Mouse (Mus musculus) liver, embryonic 11.5 days (tissue): ENCODE data around the gene Col4a4. TPM values are rescaled to one million over a fixed set of nuclear protein-coding genes. Genes with fewer than 3 reads are reported as not detected.

ENCODE experiments used
- ATAC-seq: fragments of 200-750 bp; cut with Nextera tagmentation; replicated peaks from 2 replicates; pipeline ENCODE4 v1.8.0; 2017; ENCODE audit warnings: moderate number of reproducible peaks, mild to moderate bottlenecking, moderate TSS enrichment, moderate library complexity; ENCODE audit not compliant: low FRiP score
- DNase-seq: peaks from one replicate; pipeline ENCODE4 v3.0.0-alpha.2; 2017; ENCODE audit warnings: low spot score
- H3K27ac ChIP-seq: fragments of 300-500 bp; sonication (generic); 2 replicates; pipeline ENCODE4 v1.5.1; 2014; ENCODE audit warnings: mild to moderate bottlenecking, low read depth, low read length, control low read depth
- H3K27me3 ChIP-seq: fragments of 300-500 bp; sonication (generic); replicated peaks from 2 replicates; pipeline ENCODE4 v1.6.1; 2014; ENCODE audit warnings: low read length, mixed read lengths; ENCODE audit not compliant: control insufficient read depth, insufficient read depth
- H3K36me3 ChIP-seq: fragments of 300-500 bp; sonication (generic); 2 replicates; pipeline ENCODE4 v1.6.1; 2014; ENCODE audit warnings: mild to moderate bottlenecking, low read length, moderate library complexity, mixed read lengths; ENCODE audit not compliant: control insufficient read depth, insufficient read depth
- H3K4me1 ChIP-seq: fragments of 300-500 bp; sonication (generic); replicated peaks from 2 replicates; pipeline ENCODE4 v1.6.1; 2014; ENCODE audit warnings: low read length, mixed read lengths; ENCODE audit not compliant: control insufficient read depth, insufficient read depth
- H3K4me2 ChIP-seq: fragments of 300-500 bp; sonication (generic); 2 replicates; pipeline ENCODE4 v1.6.1; 2014; ENCODE audit warnings: mild to moderate bottlenecking, control low read depth, moderate library complexity
- H3K4me3 ChIP-seq: fragments of 300-500 bp; sonication (generic); 2 replicates; pipeline ENCODE4 v1.5.1; 2014; ENCODE audit warnings: low read depth, low read length, control low read depth
- H3K9ac ChIP-seq: fragments of 300-500 bp; sonication (generic); 2 replicates; pipeline ENCODE4 v1.6.1; 2014; ENCODE audit warnings: low read depth, low read length, control low read depth
- H3K9me3 ChIP-seq: fragments of 300-500 bp; sonication (generic); 2 replicates; pipeline ENCODE4 v1.6.1; 2016; ENCODE audit warnings: low read length, inconsistent platforms, mixed read lengths; ENCODE audit not compliant: control insufficient read depth
- WGBS: fragments of 180-500 bp; shearing (Covaris S2); extraction: QIAGEN DNeasy Blood & Tissue Kit; methylation state at CpG from one replicate; pipeline ENCODE4 v1.1.7; 2014; 5-methylcytosine and 5-hydroxymethylcytosine counted together
- polyA plus RNA-seq: library from polyadenylated mRNA; unstranded; fragments of >200 nt; fragmentation: Nextera tagmentation; extraction: Ambion mirVana; gene quantifications from 2 replicates; pipeline ENCODE4 v1.2.1, GENCODE M21; 2014

Gene Col4a4
- polyA plus RNA-seq, 1 experiment from 2014 or later, result 0.15 TPM

- Histone ChIP-seq H3K9me3 (no peaks in the 10 kb centered on the region), H3K27ac (no peak overlapping the region), H3K4me2 (no peak overlapping the region), H3K9ac (no peak overlapping the region), H3K4me1 (no peaks in the 10 kb centered on the region), H3K27me3 (no peaks in the 10 kb centered on the region), H3K4me3 (no peak overlapping the region), H3K36me3 (no peaks in the 10 kb centered on the region)
- WGBS, result 59% methylated on average over 6 of the region's 6 CpGs
- DNase-seq, result no peak
- ATAC-seq, result no peak
These were observed 10.4 kb upstream of the Col4a4 start for GRCm38 (mm10) chr1:82596864-82597596.

- 55% methylated on average over 4 of the region's 4 CpGs for WGBS
- H3K4me2 ChIP-seq, result no peak overlapping the region
- peaks cover 18% of the 10 kb centered on the region for H3K27me3 ChIP-seq
- no peak for DNase-seq
- H3K36me3 ChIP-seq, result no peaks in the 10 kb centered on the region
- no peak overlapping the region for H3K4me3 ChIP-seq
- no peaks in the 10 kb centered on the region for H3K9me3 ChIP-seq
- H3K4me1 ChIP-seq, result no peaks in the 10 kb centered on the region
- no peak for ATAC-seq
- H3K9ac ChIP-seq, result no peak overlapping the region
- H3K27ac ChIP-seq, result no peak overlapping the region
These were observed 3.6 kb upstream of the Col4a4 start for GRCm38 (mm10) chr1:82590266-82590665.

- H3K9me3 ChIP-seq, result no peaks in the 10 kb centered on the region
- H3K9ac ChIP-seq, result no peak overlapping the region
- no peak overlapping the region for H3K4me2 ChIP-seq
- ATAC-seq, result no peak
- H3K27ac ChIP-seq, result no peak overlapping the region
- no peaks in the 10 kb centered on the region for H3K36me3 ChIP-seq
- DNase-seq, result no peak
- H3K4me3 ChIP-seq, result no peak overlapping the region
- H3K27me3 ChIP-seq, result peaks cover 18% of the 10 kb centered on the region
- no peaks in the 10 kb centered on the region for H3K4me1 ChIP-seq
- 70% methylated on average over 7 of the region's 7 CpGs for whole genome bisulfite sequencing
These were observed 668 bp downstream of the Col4a4 start for GRCm38 (mm10) chr1:82585981-82586380.

GRCm38 (mm10) chr1:82578320-82578719 lies 8.3 kb downstream of the Col4a4 start:
- DNase-seq (no peak), ATAC-seq (no peak)
- Histone ChIP-seq H3K9me3 (no peaks in the 10 kb centered on the region), H3K27ac (no peak overlapping the region), H3K4me1 (no peaks in the 10 kb centered on the region), H3K36me3 (no peaks in the 10 kb centered on the region), H3K9ac (no peak overlapping the region), H3K4me3 (no peak overlapping the region), H3K4me2 (no peak overlapping the region), H3K27me3 (no peaks in the 10 kb centered on the region)
- WGBS, result 69% methylated on average over 4 of the region's 4 CpGs

- Histone ChIP-seq H3K4me1 (no peaks in the 10 kb centered on the region), H3K4me2 (no peak overlapping the region), H3K9me3 (no peaks in the 10 kb centered on the region), H3K27ac (no peak overlapping the region), H3K36me3 (no peaks in the 10 kb centered on the region), H3K4me3 (no peak overlapping the region), H3K27me3 (no peaks in the 10 kb centered on the region), H3K9ac (no peak overlapping the region)
- no peak for ATAC-seq
- WGBS, result 46% methylated on average over 3 of the region's 3 CpGs
- no peak for DNase-seq
These were observed 8.7 kb downstream of the Col4a4 start for GRCm38 (mm10) chr1:82577915-82578314.

GRCm38 (mm10) chr1:82577339-82577738 lies 9.3 kb downstream of the Col4a4 start:
- Histone ChIP-seq H3K9me3 (no peaks in the 10 kb centered on the region), H3K27me3 (no peaks in the 10 kb centered on the region), H3K4me2 (no peak overlapping the region), H3K4me1 (no peaks in the 10 kb centered on the region), H3K36me3 (no peaks in the 10 kb centered on the region), H3K4me3 (no peak overlapping the region), H3K9ac (no peak overlapping the region), H3K27ac (no peak overlapping the region)
- DNase-seq (no peak), ATAC-seq (no peak)
- 88% methylated on average over 10 of the region's 10 CpGs for WGBS

GRCm38 (mm10) chr1:82576182-82576581 lies 10.5 kb downstream of the Col4a4 start:
- H3K9me3 ChIP-seq, result no peaks in the 10 kb centered on the region
- 75% methylated on average over 2 of the region's 2 CpGs for WGBS

GRCm38 (mm10) chr1:82575681-82576080 lies 11.0 kb downstream of the Col4a4 start:
- Histone ChIP-seq H3K4me3 (no peak overlapping the region), H3K27me3 (no peaks in the 10 kb centered on the region), H3K4me1 (no peaks in the 10 kb centered on the region), H3K36me3 (no peaks in the 10 kb centered on the region), H3K9me3 (no peaks in the 10 kb centered on the region), H3K9ac (no peak overlapping the region), H3K4me2 (no peak overlapping the region), H3K27ac (no peak overlapping the region)
- 78% methylated on average over 3 of the region's 3 CpGs for WGBS
- no peak for ATAC-seq
- no peak for DNase-seq

More at GRCm38 (mm10) chr1:82576182-82576581, 10.5 kb downstream of the Col4a4 start:
- Histone ChIP-seq H3K4me2 (no peak overlapping the region), H3K4me3 (no peak overlapping the region), H3K4me1 (no peaks in the 10 kb centered on the region), H3K27ac (no peak overlapping the region), H3K9ac (no peak overlapping the region), H3K36me3 (no peaks in the 10 kb centered on the region), H3K27me3 (no peaks in the 10 kb centered on the region)
- ATAC-seq (no peak), DNase-seq (no peak)

GRCm38 (mm10) chr1:82571758-82572157 lies 14.9 kb downstream of the Col4a4 start:
- no peaks in the 10 kb centered on the region for H3K27me3 ChIP-seq
- H3K27ac ChIP-seq, result no peak overlapping the region
- no peak for DNase-seq
- H3K4me1 ChIP-seq, result no peaks in the 10 kb centered on the region
- ATAC-seq, result no peak
- H3K9me3 ChIP-seq, result no peaks in the 10 kb centered on the region
- no peaks in the 10 kb centered on the region for H3K36me3 ChIP-seq
- H3K9ac ChIP-seq, result no peak overlapping the region
- H3K4me2 ChIP-seq, result no peak overlapping the region
- 33% methylated on average over 1 of the region's 1 CpGs for WGBS
- H3K4me3 ChIP-seq, result no peak overlapping the region
